Mouse (Mus musculus) urinary bladder, postnatal 25 days (tissue): ENCODE data around the gene Zfp512.
A peak's percentile ranks its signal among the peaks of the same experiment; 100 is the strongest.
"Not testable (repeated sequence)": the region's sequence is repeated elsewhere in the genome, so short reads cannot be mapped to it uniquely, and the experiment has no call there.

ENCODE experiments used
- DNase-seq: peaks from one replicate; pipeline ENCODE4 v3.0.0; 2022; ENCODE audit warnings: low spot score

Zfp512 gene

GRCm38 (mm10) chr5:31451878-31452561, at the start of gene Zfp512:
TSS of gene Zfp512 (plus strand) at chr5:31452431.
- peak; percentile 81 for DNase-seq

DNA sequence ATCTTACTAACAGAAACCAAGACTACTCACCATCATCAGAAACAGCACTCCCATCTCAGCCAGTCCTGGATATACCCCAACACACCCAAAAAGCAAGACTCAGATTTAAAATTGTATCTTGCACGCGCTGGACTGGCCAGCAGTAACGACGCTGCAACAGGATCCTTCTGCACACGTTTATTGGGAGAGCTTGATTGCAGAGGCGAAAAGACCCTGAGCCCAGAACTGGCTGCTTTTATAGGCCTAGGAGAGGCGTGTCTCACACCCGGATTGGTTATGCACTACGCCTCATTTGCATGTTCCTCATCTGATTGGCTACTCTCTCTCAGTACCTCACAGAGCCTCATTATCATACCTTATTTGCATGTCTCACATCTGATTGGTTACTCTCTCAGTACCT, 17.5 kb upstream of the Zfp512 start:
- DNase-seq = not testable (repeated sequence)

DNA sequence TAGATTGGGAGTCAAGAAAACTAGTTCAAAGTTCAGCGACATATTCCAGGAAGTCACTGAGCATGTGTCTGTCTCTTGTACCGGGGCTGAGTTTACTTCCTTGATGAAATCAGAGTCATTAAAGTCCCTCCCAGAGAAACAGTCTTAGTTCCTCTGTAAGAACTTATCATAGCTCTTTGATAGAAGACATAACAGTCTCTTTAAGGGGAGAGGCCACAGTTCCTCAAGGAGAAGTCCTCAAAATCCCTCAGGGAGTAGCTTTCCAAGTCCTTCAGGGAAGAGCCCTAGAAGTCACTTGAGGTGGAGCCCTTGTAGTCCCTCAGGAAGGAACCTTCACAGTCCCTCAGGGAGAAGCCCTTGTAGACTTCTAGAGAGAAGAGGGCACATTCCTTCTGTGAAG, 895 bp upstream of the Zfp512 start:
- DNase-seq = no peak

DNA sequence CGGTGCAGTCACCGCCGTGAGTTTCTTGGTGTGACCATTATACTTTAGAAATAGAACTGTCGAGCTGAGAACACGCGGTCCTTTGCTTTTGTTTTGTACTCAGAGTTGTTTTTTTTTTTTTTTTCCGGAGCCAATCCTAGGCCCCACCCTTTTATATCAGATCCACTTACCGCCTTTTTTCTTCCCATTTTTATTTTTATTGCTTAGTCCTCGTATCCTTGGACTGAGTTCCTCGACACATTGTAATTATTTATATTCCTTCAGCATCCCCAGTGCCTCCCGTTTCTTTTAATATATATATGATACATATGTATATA, 289 bp downstream of the Zfp512 start:
- no peak for DNase-seq

- no peak for DNase-seq
These were observed 717 bp downstream of the Zfp512 start for GRCm38 (mm10) chr5:31452886-31453410.

- DNase-seq = no peak
These were observed 15.6 kb downstream of the Zfp512 start for GRCm38 (mm10) chr5:31467798-31468197.

DNA sequence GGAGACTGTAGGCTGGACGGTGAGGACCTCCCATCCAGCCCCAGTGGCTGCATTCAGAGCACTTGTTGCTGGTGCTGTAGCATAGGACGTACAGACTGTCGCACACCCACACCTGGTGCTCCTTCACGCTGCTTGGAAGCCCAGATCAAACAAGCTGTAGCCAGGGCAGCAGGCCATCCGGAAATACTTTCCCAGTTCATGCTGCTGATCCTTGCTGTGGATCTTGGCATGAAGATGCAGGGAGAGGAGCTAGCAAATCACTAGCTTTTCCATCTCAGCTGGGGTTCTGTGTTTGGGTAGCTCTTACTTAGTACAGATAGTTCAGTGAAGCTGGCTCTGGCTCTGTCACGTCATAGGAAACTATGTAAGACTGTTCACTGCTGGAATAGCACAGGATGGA, 17.5 kb downstream of the Zfp512 start:
- no peak for DNase-seq

DNA sequence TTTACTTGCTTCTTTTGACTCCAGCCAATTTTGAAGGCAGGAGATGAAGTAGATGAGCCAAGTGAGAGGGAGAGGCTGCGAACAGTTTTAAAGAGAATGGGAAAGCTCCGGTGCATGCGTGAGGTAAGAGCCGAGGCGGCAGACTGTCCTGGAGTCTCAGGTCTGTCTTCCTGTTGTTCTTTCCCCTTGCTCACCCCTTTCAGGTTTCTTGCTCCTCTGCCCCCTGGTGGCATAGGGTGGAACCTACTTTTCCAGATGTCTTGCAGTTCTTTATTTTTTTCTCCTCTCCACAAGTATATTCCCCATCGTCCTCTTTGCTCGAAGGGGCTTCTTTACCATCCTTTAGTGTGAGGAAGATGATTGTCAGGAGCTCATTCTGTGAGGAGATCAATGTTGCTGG, 18.1 kb downstream of the Zfp512 start:
- peak; percentile 40 for DNase-seq

DNA sequence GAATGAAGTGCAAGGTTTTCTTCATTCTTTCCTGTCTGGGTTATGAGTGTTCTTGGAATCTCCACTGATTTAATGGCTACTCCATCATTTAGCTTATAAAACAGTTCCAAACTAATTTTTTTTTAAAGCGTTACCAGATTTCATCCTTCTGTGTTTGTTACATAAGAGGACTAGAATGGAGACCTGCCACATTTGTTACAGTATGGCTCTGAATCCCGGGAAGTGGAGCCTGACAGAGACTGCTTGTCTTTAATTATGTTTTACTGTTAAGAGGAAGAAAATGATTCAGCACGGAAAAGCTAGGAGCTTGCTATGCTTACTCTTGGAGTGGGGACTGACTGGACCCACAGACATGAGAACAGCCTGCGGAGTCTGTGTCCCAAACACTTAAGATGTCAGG, 28.3 kb downstream of the Zfp512 start:
- DNase-seq = no peak

GRCm38 (mm10) chr5:31485440-31485839, 33.2 kb downstream of the Zfp512 start, which contains the start of gene 4930548H24Rik:
TSS of gene 4930548H24Rik (plus strand) at chr5:31485740.
- no peak for DNase-seq

DNA sequence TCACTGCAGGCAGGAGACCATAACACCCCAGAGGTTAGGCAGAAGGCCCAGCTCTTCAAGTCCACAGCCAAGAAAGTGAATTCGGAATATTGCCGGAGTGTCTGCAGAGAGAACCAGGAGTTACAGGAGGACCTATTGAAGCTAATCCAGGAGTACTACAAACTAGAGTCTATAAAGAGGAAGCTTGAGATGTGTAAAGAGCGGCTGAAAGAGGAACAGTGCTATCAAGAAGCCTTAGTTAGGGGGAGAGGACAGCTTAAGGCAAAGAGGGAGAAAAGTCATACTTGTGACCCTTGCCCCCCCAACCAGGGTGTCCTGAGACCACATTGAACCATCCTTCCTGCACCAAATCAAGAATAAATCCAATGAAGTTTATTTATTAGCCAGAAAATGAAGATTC, 35.7 kb downstream of the Zfp512 start:
- DNase-seq = no peak

DNA sequence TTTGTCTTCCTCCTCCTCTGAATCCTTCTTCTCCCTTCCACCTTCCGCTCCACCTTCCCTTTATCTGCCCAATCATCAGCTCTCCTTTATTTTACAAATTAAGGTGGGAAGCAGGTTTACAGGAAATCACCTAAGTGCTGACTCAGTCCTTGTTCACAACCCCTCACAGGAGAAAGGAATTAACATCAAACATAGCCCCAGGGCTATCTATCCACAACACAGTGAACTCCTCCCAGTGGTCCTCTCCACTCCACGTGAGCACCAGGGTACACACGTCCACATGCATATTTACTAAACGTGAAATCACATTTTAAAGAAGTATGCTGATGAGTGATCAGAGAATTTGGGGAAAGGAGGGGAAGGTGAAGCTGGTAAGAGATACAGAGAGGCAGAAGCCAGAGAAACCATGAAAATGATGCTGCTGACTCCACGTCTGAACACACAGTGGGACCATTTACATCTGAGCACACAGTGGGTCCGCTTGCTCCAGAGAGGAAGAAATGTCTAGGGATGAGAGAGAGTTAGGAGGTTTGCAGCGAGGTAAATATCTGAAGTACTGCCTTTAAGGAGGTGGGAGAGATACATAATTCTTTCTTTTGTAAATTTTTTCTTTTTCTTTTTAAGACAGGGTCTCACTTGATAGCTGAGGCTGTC, 37.0 kb downstream of the Zfp512 start:
- no peak for DNase-seq

DNA sequence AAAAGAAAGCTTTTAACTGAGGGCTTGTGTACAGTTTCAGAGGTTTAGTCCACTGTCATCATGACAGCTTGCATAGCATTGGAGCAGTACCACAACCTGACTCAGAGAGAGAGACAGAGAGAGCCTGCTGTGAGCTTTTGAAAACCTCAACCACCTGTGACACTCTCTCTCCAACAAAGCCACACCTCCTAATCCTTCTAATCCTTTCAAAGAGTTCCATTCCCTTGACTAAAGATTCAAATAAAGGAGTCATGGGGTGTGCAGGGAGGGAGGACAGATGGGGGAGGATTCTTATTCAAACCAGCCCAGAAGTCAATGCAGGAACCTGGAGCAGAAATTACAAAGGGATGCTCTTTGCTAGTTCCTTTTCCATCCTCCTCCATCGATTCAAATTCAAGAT, 39.8 kb downstream of the Zfp512 start:
- DNase-seq = no peak

GRCm38 (mm10) chr5:31494513-31495297, 42.5 kb downstream of the Zfp512 start, which contains the start of gene Gpn1:
TSS of gene Gpn1 (plus strand) at chr5:31494741.
- peak; percentile 83 for DNase-seq

GRCm38 (mm10) chr5:31504843-31505242, 52.6 kb downstream of the Zfp512 start:
- DNase-seq = no peak

DNA sequence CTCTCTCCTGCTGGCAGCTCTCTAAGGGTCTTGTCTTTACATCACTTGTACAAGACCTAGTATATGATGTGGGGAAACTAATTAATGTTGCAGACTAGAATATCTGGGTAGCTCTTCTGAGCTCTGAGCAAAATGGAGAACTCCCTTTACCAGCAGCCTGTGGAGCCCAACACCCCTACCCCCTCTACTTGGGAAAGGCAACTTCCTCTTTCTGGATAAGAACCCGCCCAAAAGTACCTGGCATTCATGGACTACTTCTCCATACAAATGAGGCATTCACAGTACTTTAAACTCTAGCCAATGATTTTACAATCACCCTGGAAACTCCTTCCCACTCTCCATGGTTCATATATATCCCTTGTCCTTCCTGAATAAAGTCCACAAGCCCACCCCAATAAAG, 60.2 kb downstream of the Zfp512 start:
- DNase-seq = no peak

DNA sequence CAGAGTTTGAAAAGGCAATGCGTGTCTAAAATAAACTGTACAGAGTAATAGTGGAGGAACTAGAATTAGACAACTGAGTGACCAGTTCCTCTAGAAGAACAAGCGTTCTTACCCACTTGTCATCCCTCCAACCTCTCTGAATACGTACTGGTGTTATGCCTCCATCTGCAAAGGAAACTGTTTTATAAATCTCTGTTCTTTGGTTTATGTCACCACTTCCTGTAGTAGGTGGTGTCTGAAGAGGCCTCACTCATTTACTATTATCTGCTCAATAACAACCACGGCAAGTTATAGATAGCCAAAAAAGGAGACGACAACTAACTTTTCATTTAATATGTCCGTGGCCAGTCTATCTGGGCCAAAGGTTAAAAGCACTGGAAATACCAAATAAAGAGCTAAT, 68.3 kb downstream of the Zfp512 start:
- no peak for DNase-seq

DNA sequence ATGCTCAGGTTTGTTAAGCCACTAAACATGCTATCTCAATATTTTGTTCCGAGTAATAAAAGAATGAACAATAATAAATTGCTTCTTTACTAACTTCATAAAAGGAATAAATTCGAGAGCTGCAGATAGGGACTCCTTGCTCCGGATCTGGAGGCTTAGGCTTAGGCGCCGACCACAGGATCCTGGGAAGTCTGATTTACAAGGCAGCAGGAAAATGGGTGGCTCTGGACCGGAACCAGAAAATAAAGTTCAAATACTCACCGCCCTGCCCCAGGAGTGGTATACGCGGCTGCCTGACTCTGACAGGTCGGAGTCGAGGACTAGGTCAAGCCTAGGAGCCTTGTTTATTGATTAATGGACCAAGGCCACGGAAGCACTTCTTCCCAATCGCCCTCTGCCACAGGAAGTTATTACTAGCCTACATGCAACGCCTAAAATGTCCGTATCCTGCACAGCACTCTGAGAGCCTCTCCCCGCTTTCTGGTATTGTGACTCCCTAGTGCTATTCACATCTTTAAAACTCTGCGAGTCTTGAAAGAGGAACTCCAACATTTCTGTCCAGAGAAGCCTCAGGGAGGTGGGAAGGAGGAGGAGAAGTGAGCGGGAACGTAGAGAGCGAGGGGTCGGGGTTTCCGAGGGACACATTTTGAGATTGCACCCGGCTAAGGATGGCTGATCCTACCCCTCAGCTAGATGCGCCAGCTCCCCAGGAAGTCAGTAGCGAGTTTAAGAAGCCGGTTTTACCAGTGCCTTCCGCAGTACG, 74.3 kb downstream of the Zfp512 start, which contains the start of gene Slc4a1ap:
TSS of gene Slc4a1ap (plus strand) at position 642 of the 763 bp plus-strand sequence.
- peak; percentile 77 for DNase-seq

GRCm38 (mm10) chr5:31527117-31527680, 75.0 kb downstream of the Zfp512 start:
- DNase-seq = no peak

DNA sequence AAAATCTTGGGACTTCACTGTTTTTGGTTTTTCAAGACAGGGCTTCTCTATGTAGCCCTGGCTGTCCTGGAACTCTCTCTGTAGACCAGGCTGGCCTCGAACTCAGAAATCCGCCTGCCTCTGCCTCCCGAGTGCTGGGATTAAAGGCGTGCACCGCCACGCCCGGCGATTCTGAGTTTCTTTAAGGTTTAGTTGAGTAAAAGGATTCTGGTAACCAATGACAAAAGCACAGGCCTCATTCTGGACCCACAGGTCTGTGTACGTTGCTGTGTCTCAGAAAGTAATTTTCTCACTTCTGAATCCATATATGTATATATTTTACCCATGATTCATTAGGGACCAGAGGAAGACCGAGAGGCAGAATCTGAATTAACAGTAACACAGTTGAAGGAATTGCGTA, 75.5 kb downstream of the Zfp512 start, which contains the start of gene Supt7l:
TSS of gene Supt7l (minus strand) at position 101 of the 400 bp plus-strand sequence.
- DNase-seq = not testable (repeated sequence)

- DNase-seq = no peak
These were observed 76.3 kb downstream of the Zfp512 start for GRCm38 (mm10) chr5:31528560-31528959.
